23 mouse cellular contexts compared by ENCODE assay signal in the genomic region with DNA sequence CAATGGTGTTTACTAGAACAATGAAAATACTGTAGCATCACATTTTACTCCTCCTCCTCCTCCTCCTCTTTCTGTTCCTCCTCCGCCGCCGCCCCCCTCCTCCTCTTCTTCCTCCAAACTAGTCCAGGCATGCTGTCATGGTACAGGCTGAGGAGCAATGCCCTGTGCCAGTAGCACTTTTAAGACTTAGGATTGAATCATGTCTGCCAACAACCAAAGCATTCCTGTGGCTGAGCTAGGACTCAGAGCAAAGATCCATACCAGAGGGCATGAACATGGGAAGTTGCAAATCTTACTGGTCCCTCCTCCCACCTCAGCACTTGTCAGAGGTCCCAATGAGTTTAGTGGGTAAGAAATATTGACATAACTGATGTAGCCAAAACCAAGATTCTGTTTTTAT.
A peak's percentile ranks its signal among the peaks of the same experiment; 100 is the strongest.
DNase-seq lines count a peak whose midpoint lies in the region; TF ChIP-seq lines count a peak whose summit lies in the region.
"Had no signal": no experiment of that assay in that cellular context is flagged by ENCODE, and none has a peak within 500 bp of the region (broad histone marks: within the 10 kb centered on the region; RNA-seq: fewer than 3 reads in every experiment).

No protein-coding gene starts in this region.

- peaks cover 0 to 11% of the 10 kb centered on the region in 2 experiments; a peak in 2 of 4 replicates for H3K4me1 ChIP-seq in CH12.LX (ENCODE audit: control insufficient read depth in 1 of 2, insufficient read depth in 2 of 2)
- 0 out of 2 replicates have a peak, but pooled peaks cover 3% of the 10 kb centered on the region for H3K4me1 ChIP-seq in hindbrain, embryonic 10.5 days (replicated peaks)
- H3K4me1 ChIP-seq in thymus, adult 2 months (replicated peaks; ENCODE audit: control insufficient read depth, insufficient read depth, low read length), result no peaks in the 10 kb centered on the region
- H3K4me1 ChIP-seq: forebrain, embryonic 10.5 days; forebrain, embryonic 13.5 days; heart, embryonic 12.5 days; heart, embryonic 15.5 days had no signal

- TF ChIP-seq RAD21 in CH12.LX (IDR thresholded peaks at IDR 0.05; ENCODE audit: low read depth, low read length), result no peak

- no peak overlapping the region for H3K4me3 ChIP-seq in CH12.LX (replicated peaks in 1 of 3; ENCODE audit: low read depth in 2 of 3, low read length in 2 of 3, poor library complexity in 1 of 3)
- no peak overlapping the region for H3K4me3 ChIP-seq in hindbrain, embryonic 10.5 days
- no peak overlapping the region for H3K4me3 ChIP-seq in thymus, adult 2 months (ENCODE audit: control insufficient read depth, insufficient read depth, low read length)
- H3K4me3 ChIP-seq: forebrain, embryonic 10.5 days; forebrain, embryonic 13.5 days; gastrocnemius, adult 2 months; heart, embryonic 12.5 days; heart, embryonic 15.5 days had no signal

- TF ChIP-seq CTCF in CH12.LX (conservative IDR thresholded peaks at IDR 0.05 in 1 of 2, IDR thresholded peaks at IDR 0.05 in 1 of 2; ENCODE audit: low read depth in 2 of 2, low read length in 2 of 2), result no peak
- no peak for TF ChIP-seq CTCF in thymus, adult 2 months (IDR thresholded peaks at IDR 0.05; ENCODE audit: borderline replicate concordance, control insufficient read depth, extremely low read depth, insufficient read depth, low read length, poor library complexity)

- H3K27me3 ChIP-seq in CH12.LX (replicated peaks), result no peaks in the 10 kb centered on the region
- H3K27me3 ChIP-seq in hindbrain, embryonic 10.5 days (ENCODE audit: insufficient read depth, poor library complexity, severe bottlenecking), result no peaks in the 10 kb centered on the region
- no peaks in the 10 kb centered on the region for H3K27me3 ChIP-seq in thymus, adult 2 months (ENCODE audit: control insufficient read depth, insufficient read depth, low read length)
- H3K27me3 ChIP-seq: forebrain, embryonic 13.5 days; heart, embryonic 12.5 days; heart, embryonic 15.5 days had no signal

- TF ChIP-seq EP300 in CH12.LX (IDR thresholded peaks at IDR 0.05; ENCODE audit: low read length), result no peak

- H3K9me3 ChIP-seq in CH12.LX (replicated peaks; ENCODE audit: low read length), result no peaks in the 10 kb centered on the region
- no peaks in the 10 kb centered on the region for H3K9me3 ChIP-seq in hindbrain, embryonic 10.5 days
- H3K9me3 ChIP-seq: forebrain, embryonic 10.5 days; forebrain, embryonic 13.5 days; G1E; heart, embryonic 12.5 days; heart, embryonic 15.5 days had no signal

- DNase-seq in CH12.LX (ENCODE audit: extremely low read depth) (no peak), NIH3T3 (ENCODE audit: low read depth) (peak; percentile 8)
- peak; percentile 73 for DNase-seq in fibroblast of lung, adult 2 months (ENCODE audit: low read depth)
- DNase-seq in hindbrain, embryonic 10.5 days (ENCODE audit: low spot score), result no peak
- no peak for DNase-seq in thymus, adult 2 months
- DNase-seq in urinary bladder, adult 18-20 months (ENCODE audit: low spot score in 2 of 2), result no peak
- DNase-seq: adrenal gland, adult 8-10 months; adrenal gland, postnatal 25 days; cerebellum, adult 11-12 months; cerebellum, adult 8-10 months; cerebellum, postnatal 10 days; gastrocnemius, adult 2 months; gastrocnemius, postnatal 14 days; heart, adult 18-20 months; heart, postnatal 10 days; heart, postnatal 36 days had no signal

- no peaks in the 10 kb centered on the region for H3K79me2 ChIP-seq in CH12.LX (replicated peaks; ENCODE audit: control insufficient read depth, extremely low read depth, insufficient read depth, poor library complexity, severe bottlenecking)

- 95% methylated on average over 3 of the region's 3 CpGs for whole genome bisulfite sequencing in hindbrain, embryonic 10.5 days
- WGBS in thymus, adult 2 months, result 94% methylated on average over 3 of the region's 3 CpGs

- H3K4me2 ChIP-seq in CH12.LX (ENCODE audit: insufficient read depth, low read depth, poor library complexity, severe bottlenecking), result 0 out of 2 replicates have a peak overlapping the region, but pooled peaks have one; percentile 2
- H3K4me2 ChIP-seq: forebrain, embryonic 13.5 days; heart, embryonic 12.5 days; heart, embryonic 15.5 days; hindbrain, embryonic 14.5 days had no signal

- dilution Hi-C loops in CH12.LX (cut with MboI; ENCODE audit: extremely low pct_ligation_motif_present, extremely low pct_unique_long_range_greater_than_20kb, low sequenced_read_pairs), result no loop called here

- in situ Hi-C loops in CH12.LX (cut with MboI; ENCODE audit: low pct_ligation_motif_present, low pct_unique_long_range_greater_than_20kb, low sequenced_read_pairs), result no loop called here

- no peaks in the 10 kb centered on the region for H3K36me3 ChIP-seq in CH12.LX (replicated peaks in 1 of 2; ENCODE audit: control insufficient read depth in 1 of 2, insufficient read depth in 1 of 2, low read length in 1 of 2)
- no peaks in the 10 kb centered on the region for H3K36me3 ChIP-seq in hindbrain, embryonic 10.5 days
- no peaks in the 10 kb centered on the region for H3K36me3 ChIP-seq in thymus, adult 2 months (ENCODE audit: control insufficient read depth, insufficient read depth, low read length)
- H3K36me3 ChIP-seq: forebrain, embryonic 10.5 days; G1E; heart, embryonic 12.5 days; heart, embryonic 15.5 days had no signal

- no peak for TF ChIP-seq POLR2A in CH12.LX (IDR thresholded peaks at IDR 0.05; ENCODE audit: low read depth, low read length)
- no peak for TF ChIP-seq POLR2A in thymus, adult 2 months (IDR thresholded peaks at IDR 0.05; ENCODE audit: control insufficient read depth, extremely low read depth, insufficient read depth, low read length, poor library complexity)

- H3K9ac ChIP-seq in CH12.LX (ENCODE audit: insufficient read depth, low read depth), result no peak overlapping the region
- H3K9ac ChIP-seq: forebrain, embryonic 13.5 days; heart, embryonic 12.5 days; heart, embryonic 15.5 days; hindbrain, embryonic 14.5 days had no signal

- no peak overlapping the region for H3K27ac ChIP-seq in CH12.LX (ENCODE audit: insufficient read depth, low read depth)
- no peak overlapping the region for H3K27ac ChIP-seq in hindbrain, embryonic 10.5 days
- no peak overlapping the region for H3K27ac ChIP-seq in thymus, adult 2 months (ENCODE audit: control insufficient read depth, insufficient read depth, low read length)
- H3K27ac ChIP-seq: forebrain, embryonic 10.5 days; forebrain, embryonic 13.5 days; gastrocnemius, adult 2 months; heart, embryonic 15.5 days; hindbrain, embryonic 14.5 days; hindbrain, postnatal 0 days had no signal

TF ChIP-seq in CH12.LX, 34 proteins besides CTCF, POLR2A, EP300 and RAD21:
- TF ChIP-seq ZMIZ1 (IDR thresholded peaks at IDR 0.05; ENCODE audit: low read depth, low read length) (no peak), TCF12 (IDR thresholded peaks at IDR 0.05; ENCODE audit: low read depth, low read length) (no peak), KAT2A (IDR thresholded peaks at IDR 0.05; ENCODE audit: insufficient replicate concordance, low read length) (no peak), E2F4 (IDR thresholded peaks at IDR 0.05; ENCODE audit: insufficient replicate concordance, low read depth, low read length) (no peak), CHD2 (IDR thresholded peaks at IDR 0.05; ENCODE audit: low read length) (no peak), HCFC1 (IDR thresholded peaks at IDR 0.05; ENCODE audit: low read depth, low read length) (no peak), JUND (conservative IDR thresholded peaks at IDR 0.05; ENCODE audit: low read depth, low read length) (no peak)

Comparison
In these comparisons a context has a peak if more than half of its experiments do, and no peak if none do; other contexts are left out.
1. DNase-seq: peak in NIH3T3 (single experiment) and fibroblast of lung, adult 2 months (single experiment); none in CH12.LX (single experiment), hindbrain, embryonic 10.5 days (single experiment), thymus, adult 2 months (single experiment) and urinary bladder, adult 18-20 months (0 of 2).